Mouse (Mus musculus) lung, embryonic 16.5 days (tissue): Measurements from ENCODE around the gene Entpd8. TPM values are rescaled to one million over a fixed set of nuclear protein-coding genes. Genes with fewer than 3 reads are reported as not detected.

Experiments
- ATAC-seq: fragments of 200-750 bp; cut with Nextera tagmentation; 2 replicates; pipeline ENCODE4 v1.8.0; 2017; ENCODE audit warnings: low read depth, mild to moderate bottlenecking, moderate library complexity
- H3K27ac ChIP-seq: fragments of 300-500 bp; sonication (generic); 2 replicates; pipeline ENCODE4 v1.5.1; 2014; ENCODE audit warnings: mild to moderate bottlenecking, control low read depth, low read length
- H3K27me3 ChIP-seq: fragments of 300-500 bp; sonication (generic); 2 replicates; pipeline ENCODE4 v1.6.1; 2014; ENCODE audit warnings: low read depth, low read length, mixed read lengths; ENCODE audit not compliant: control insufficient read depth, insufficient read depth
- H3K36me3 ChIP-seq: fragments of 300-500 bp; sonication (generic); 2 replicates; pipeline ENCODE4 v1.6.1; 2014; ENCODE audit warnings: low read length; ENCODE audit not compliant: control insufficient read depth, insufficient read depth
- H3K4me1 ChIP-seq: fragments of 300-500 bp; sonication (generic); replicated peaks from 2 replicates; pipeline ENCODE4 v1.6.1; 2014; ENCODE audit warnings: low read length, mixed read lengths; ENCODE audit not compliant: control insufficient read depth, insufficient read depth
- H3K4me2 ChIP-seq: fragments of 300-500 bp; sonication (generic); 2 replicates; pipeline ENCODE4 v1.6.1; 2014; ENCODE audit warnings: low read depth, low read length, control low read depth
- H3K4me3 ChIP-seq: fragments of 300-500 bp; sonication (generic); 2 replicates; pipeline ENCODE4 v1.5.1; 2014; ENCODE audit warnings: mild to moderate bottlenecking, low read length, control low read depth
- H3K9ac ChIP-seq: fragments of 300-500 bp; sonication (generic); 2 replicates; pipeline ENCODE4 v1.6.1; 2014; ENCODE audit warnings: low read length, control low read depth
- H3K9me3 ChIP-seq: fragments of 300-500 bp; sonication (generic); 2 replicates; pipeline ENCODE4 v1.6.1; 2016; ENCODE audit warnings: low read length; ENCODE audit not compliant: control insufficient read depth
- WGBS: fragments of 180-500 bp; shearing (Covaris S2); extraction: QIAGEN DNeasy Blood & Tissue Kit; methylation state at CpG from one replicate; pipeline ENCODE4 v1.1.7; 2014; 5-methylcytosine and 5-hydroxymethylcytosine counted together
- polyA plus RNA-seq: library from polyadenylated mRNA; unstranded; fragments of >200 nt; fragmentation: Nextera tagmentation; extraction: Ambion mirVana; gene quantifications from 2 replicates; pipeline ENCODE4 v1.2.1, GENCODE M21; 2015

Gene Entpd8
- polyA plus RNA-seq, 1 experiment from 2014 or later = 0.64 TPM

DNA sequence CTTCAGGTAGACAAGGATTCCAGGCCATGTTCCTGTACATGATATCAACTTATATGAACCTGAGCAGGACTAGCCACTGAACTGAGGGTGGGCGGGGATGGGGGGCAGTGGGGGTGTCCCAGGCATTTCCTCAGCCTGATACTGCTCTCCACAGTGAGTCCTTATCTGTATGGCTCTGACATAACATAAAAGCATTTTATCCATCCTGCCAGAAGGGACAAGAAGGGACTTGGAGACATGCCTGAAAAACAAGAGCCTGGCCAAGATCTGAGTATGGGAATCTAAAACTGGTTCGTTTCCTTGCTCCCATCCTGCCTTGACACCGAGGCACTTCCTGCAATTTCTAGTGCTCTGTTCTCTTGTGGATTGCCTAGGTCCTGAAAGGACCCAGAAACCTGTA is 25.9 kb downstream of the Entpd8 start:
- Histone ChIP-seq H3K4me3 (no peak overlapping the region), H3K4me2 (no peak overlapping the region), H3K4me1 (peaks cover 13% of the 10 kb centered on the region), H3K9ac (no peak overlapping the region), H3K9me3 (no peaks in the 10 kb centered on the region), H3K27me3 (no peaks in the 10 kb centered on the region), H3K36me3 (no peaks in the 10 kb centered on the region), H3K27ac (0 out of 2 replicates have a peak overlapping the region, but pooled peaks have one; percentile 40)
- 35% methylated on average over 3 of the region's 3 CpGs for WGBS
- ATAC-seq = peak; percentile 16; the same call in 1 of the 2 replicates

GRCm38 (mm10) chr2:25109487-25109886 is 29.4 kb downstream of the Entpd8 start:
- Histone ChIP-seq H3K9me3 (no peaks in the 10 kb centered on the region), H3K4me1 (peaks cover 13% of the 10 kb centered on the region), H3K36me3 (no peaks in the 10 kb centered on the region), H3K4me3 (no peak overlapping the region), H3K4me2 (no peak overlapping the region), H3K9ac (no peak overlapping the region), H3K27ac (no peak overlapping the region), H3K27me3 (no peaks in the 10 kb centered on the region)
- no peak for ATAC-seq

DNA sequence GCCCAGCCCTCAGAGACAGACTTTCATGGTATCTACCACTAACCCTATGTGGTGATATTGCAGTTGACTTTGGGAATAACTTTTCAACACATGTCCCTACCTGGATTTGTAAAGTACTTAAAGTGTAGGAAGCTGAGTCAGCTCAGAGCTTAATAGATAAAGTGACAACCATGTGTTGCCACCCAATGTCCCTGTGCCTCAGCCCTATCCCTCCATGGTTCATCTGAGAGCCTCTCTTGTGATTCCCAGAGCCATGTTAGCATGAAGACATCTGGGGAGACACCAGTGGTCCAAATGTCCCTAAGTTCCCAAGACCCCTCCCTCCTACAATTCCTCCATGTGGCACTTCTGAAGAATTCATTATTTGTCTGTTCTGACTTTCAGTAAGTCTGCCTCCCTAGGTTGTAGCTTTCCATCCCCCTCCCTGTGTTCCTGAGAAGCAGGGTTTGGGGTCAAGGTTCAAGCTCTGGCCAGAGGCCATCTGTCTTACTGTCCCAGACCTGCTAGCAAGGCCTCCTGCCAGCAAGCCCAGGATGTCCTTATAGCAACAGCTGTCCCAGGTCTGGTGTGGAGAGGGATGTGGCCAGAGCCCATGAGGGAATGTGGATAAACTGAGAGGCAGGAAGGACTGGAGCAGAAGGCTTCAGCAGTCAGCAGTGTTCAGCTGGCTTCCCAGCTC is 30.5 kb downstream of the Entpd8 start:
- H3K27me3 ChIP-seq = no peaks in the 10 kb centered on the region
- H3K4me1 ChIP-seq = peaks cover 13% of the 10 kb centered on the region
- H3K4me3 ChIP-seq = no peak overlapping the region
- ATAC-seq = peak; percentile 57
- no peaks in the 10 kb centered on the region for H3K36me3 ChIP-seq
- H3K4me2 ChIP-seq = no peak overlapping the region
- 0 out of 2 replicates have a peak overlapping the region, but pooled peaks have one; percentile 20 for H3K9ac ChIP-seq
- no peaks in the 10 kb centered on the region for H3K9me3 ChIP-seq
- H3K27ac ChIP-seq = peak overlapping the region; percentile 64

GRCm38 (mm10) chr2:25111184-25111791 is 31.2 kb downstream of the Entpd8 start:
- Histone ChIP-seq H3K36me3 (no peaks in the 10 kb centered on the region), H3K27me3 (no peaks in the 10 kb centered on the region), H3K9me3 (no peaks in the 10 kb centered on the region), H3K27ac (peak overlapping the region; percentile 64), H3K4me1 (peaks cover 9% of the 10 kb centered on the region), H3K9ac (0 out of 2 replicates have a peak overlapping the region, but pooled peaks have one; percentile 20), H3K4me3 (no peak overlapping the region), H3K4me2 (no peak overlapping the region)
- ATAC-seq = peak; percentile 84
- 42% methylated on average over 9 of the region's 9 CpGs for WGBS

DNA sequence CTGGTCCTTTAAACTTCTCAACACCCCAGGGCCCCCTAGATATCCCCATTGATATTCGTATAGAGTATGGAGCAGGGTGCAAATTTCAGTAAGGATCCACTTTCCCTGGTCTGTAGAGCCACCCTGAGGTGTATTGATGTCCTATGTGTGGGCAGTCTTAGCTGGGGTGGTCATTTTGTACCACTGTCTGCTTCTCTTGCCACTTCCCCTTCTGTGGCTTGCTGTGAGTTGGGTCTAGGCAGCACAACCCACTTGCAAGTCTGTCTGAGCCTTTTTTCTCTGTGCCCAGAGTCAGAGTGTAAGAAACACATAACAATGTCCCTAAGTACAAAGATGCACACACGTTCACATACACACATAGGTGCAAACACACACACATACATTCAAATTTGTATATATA is 34.2 kb downstream of the Entpd8 start:
- Histone ChIP-seq H3K27me3 (no peaks in the 10 kb centered on the region), H3K4me2 (no peak overlapping the region), H3K36me3 (no peaks in the 10 kb centered on the region), H3K9ac (no peak overlapping the region), H3K9me3 (no peaks in the 10 kb centered on the region), H3K4me1 (peaks cover 3% of the 10 kb centered on the region), H3K27ac (no peak overlapping the region), H3K4me3 (no peak overlapping the region)
- ATAC-seq = no peak
- WGBS = 58% methylated on average over 2 of the region's 2 CpGs

DNA sequence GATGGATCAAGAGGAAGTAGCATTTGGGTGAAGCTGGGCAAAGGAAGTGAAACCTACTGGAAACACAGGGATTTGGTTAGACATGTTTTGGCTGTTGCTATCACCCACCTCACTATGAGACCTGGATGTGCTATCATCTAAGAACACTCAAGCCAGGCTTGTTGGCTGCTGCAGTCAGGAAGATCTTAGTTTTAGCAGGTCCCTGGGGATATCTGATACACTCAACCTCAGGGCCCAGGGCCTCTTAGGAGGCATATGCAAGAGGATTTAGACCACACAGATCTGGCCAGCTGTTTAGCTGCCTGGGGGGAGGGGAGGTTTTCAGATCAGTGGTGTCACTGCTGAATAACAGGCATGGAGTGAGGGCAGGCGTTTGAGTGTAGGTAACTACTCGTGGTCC is 35.3 kb downstream of the Entpd8 start:
- Histone ChIP-seq H3K4me1 (peaks cover 3% of the 10 kb centered on the region), H3K4me2 (no peak overlapping the region), H3K36me3 (no peaks in the 10 kb centered on the region), H3K27me3 (no peaks in the 10 kb centered on the region), H3K9ac (no peak overlapping the region), H3K4me3 (no peak overlapping the region), H3K27ac (no peak overlapping the region), H3K9me3 (no peaks in the 10 kb centered on the region)
- 44% methylated on average over 2 of the region's 2 CpGs for WGBS
- no peak for ATAC-seq

DNA sequence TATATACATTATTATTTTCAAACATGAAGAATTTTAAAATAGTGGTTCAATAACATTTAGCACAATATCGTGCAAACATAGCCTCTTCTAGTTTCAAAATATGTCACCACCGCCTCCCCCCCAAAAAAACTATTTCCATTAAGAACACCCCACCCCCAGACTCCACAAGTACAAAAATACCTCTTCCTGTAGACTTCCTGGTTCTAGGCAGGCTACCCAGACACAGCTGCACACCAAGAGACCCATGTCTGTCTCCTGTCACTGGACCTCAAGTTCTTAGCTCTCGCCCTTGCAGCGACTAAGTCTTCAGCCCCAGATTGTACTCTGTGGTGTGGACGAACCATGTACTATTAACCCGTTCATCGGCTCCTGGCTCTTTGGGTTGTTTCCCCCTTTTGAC is 40.9 kb downstream of the Entpd8 start:
- Histone ChIP-seq H3K4me1 (no peaks in the 10 kb centered on the region), H3K9me3 (no peaks in the 10 kb centered on the region), H3K4me3 (no peak overlapping the region), H3K27ac (no peak overlapping the region), H3K4me2 (no peak overlapping the region), H3K9ac (no peak overlapping the region), H3K36me3 (no peaks in the 10 kb centered on the region), H3K27me3 (no peaks in the 10 kb centered on the region)
- ATAC-seq = no peak
- 67% methylated on average over 7 of the region's 7 CpGs for WGBS

GRCm38 (mm10) chr2:25122666-25123065 is 42.6 kb downstream of the Entpd8 start:
- Histone ChIP-seq H3K27ac (no peak overlapping the region), H3K4me1 (peaks cover 5% of the 10 kb centered on the region; the same call in 1 of the 2 replicates), H3K27me3 (no peaks in the 10 kb centered on the region), H3K36me3 (no peaks in the 10 kb centered on the region), H3K9ac (no peak overlapping the region), H3K9me3 (no peaks in the 10 kb centered on the region), H3K4me3 (no peak overlapping the region), H3K4me2 (no peak overlapping the region)
- ATAC-seq = no peak
- 53% methylated on average over 2 of the region's 2 CpGs for WGBS

GRCm38 (mm10) chr2:25123527-25123926 is 43.4 kb downstream of the Entpd8 start:
- 68% methylated on average over 5 of the region's 5 CpGs for WGBS

More at GRCm38 (mm10) chr2:25123527-25123926, 43.4 kb downstream of the Entpd8 start:
- ATAC-seq = no peak
- H3K4me2 ChIP-seq = no peak overlapping the region
- no peaks in the 10 kb centered on the region for H3K27me3 ChIP-seq
- no peaks in the 10 kb centered on the region for H3K36me3 ChIP-seq
- H3K9ac ChIP-seq = no peak overlapping the region
- H3K9me3 ChIP-seq = no peaks in the 10 kb centered on the region
- H3K4me3 ChIP-seq = no peak overlapping the region
- peaks cover 5% of the 10 kb centered on the region; the same call in 1 of the 2 replicates for H3K4me1 ChIP-seq
- no peak overlapping the region for H3K27ac ChIP-seq
